Mouse (Mus musculus) embryonic facial prominence, embryonic 11.5 days (tissue): ENCODE data around the gene Leo1. TPM values are rescaled to one million over a fixed set of nuclear protein-coding genes. Genes with fewer than 3 reads are reported as not detected.

Experiments used
- ATAC-seq: fragments of 200-750 bp; cut with Nextera tagmentation; replicated peaks from 2 replicates; pipeline ENCODE4 v1.8.0; 2017; ENCODE audit warnings: low read depth; ENCODE audit not compliant: insufficient number of reproducible peaks, low FRiP score, low TSS enrichment
- DNase-seq: peaks from one replicate; pipeline ENCODE4 v3.0.0-alpha.2; 2015; ENCODE audit warnings: low spot score
- H3K27ac ChIP-seq: fragments of 300-500 bp; sonication (generic); replicated peaks from 2 replicates; pipeline ENCODE4 v1.5.1; 2014; ENCODE audit warnings: mild to moderate bottlenecking, low read depth, low read length, control low read depth
- H3K27me3 ChIP-seq: fragments of 300-500 bp; sonication (generic); 2 replicates; pipeline ENCODE4 v1.6.1; 2014; ENCODE audit warnings: mild to moderate bottlenecking, low read length, moderate library complexity, mixed read lengths; ENCODE audit not compliant: control insufficient read depth, insufficient read depth
- H3K36me3 ChIP-seq: fragments of 300-500 bp; sonication (generic); replicated peaks from 2 replicates; pipeline ENCODE4 v1.6.1; 2014; ENCODE audit warnings: low read depth, mild to moderate bottlenecking, low read length, moderate library complexity, mixed read lengths; ENCODE audit not compliant: control insufficient read depth, insufficient read depth
- H3K4me1 ChIP-seq: fragments of 300-500 bp; sonication (generic); 2 replicates; pipeline ENCODE4 v1.6.1; 2014; ENCODE audit warnings: low read length, mixed read lengths; ENCODE audit not compliant: control insufficient read depth, insufficient read depth
- H3K4me2 ChIP-seq: fragments of 300-500 bp; sonication (generic); 2 replicates; pipeline ENCODE4 v1.6.1; 2014; ENCODE audit warnings: low read depth, mild to moderate bottlenecking, control low read depth, low read length, moderate library complexity
- H3K4me3 ChIP-seq: fragments of 300-500 bp; sonication (generic); 2 replicates; pipeline ENCODE4 v1.5.1; 2014; ENCODE audit warnings: low read depth, low read length, control low read depth
- H3K9ac ChIP-seq: fragments of 300-500 bp; sonication (generic); replicated peaks from 2 replicates; pipeline ENCODE4 v1.6.1; 2014; ENCODE audit warnings: mild to moderate bottlenecking, control low read depth, low read length
- H3K9me3 ChIP-seq: fragments of 300-500 bp; sonication (generic); replicated peaks from 2 replicates; pipeline ENCODE4 v1.6.1; 2016; ENCODE audit warnings: mild to moderate bottlenecking, low read length, inconsistent platforms, mixed read lengths; ENCODE audit not compliant: control insufficient read depth
- WGBS: fragments of 180-500 bp; shearing (Covaris S2); extraction: QIAGEN DNeasy Blood & Tissue Kit; methylation state at CpG from one replicate; pipeline ENCODE4 v1.1.7; 2014; 5-methylcytosine and 5-hydroxymethylcytosine counted together
- polyA plus RNA-seq: library from polyadenylated mRNA; unstranded; fragments of >200 nt; fragmentation: Nextera tagmentation; extraction: Ambion mirVana; gene quantifications from 2 replicates; pipeline ENCODE4 v1.2.1, GENCODE M21; 2014

The Leo1 gene
- polyA plus RNA-seq, 1 experiment from 2014 or later: 50.7 TPM

GRCm38 (mm10) chr9:75413206-75413605, 28.1 kb upstream of the Leo1 start:
- H3K9ac ChIP-seq: no peak overlapping the region
- H3K27ac ChIP-seq: no peak overlapping the region
- H3K9me3 ChIP-seq: no peaks in the 10 kb centered on the region
- 78% methylated on average over 5 of the region's 5 CpGs for WGBS
- H3K27me3 ChIP-seq: no peaks in the 10 kb centered on the region
- H3K4me3 ChIP-seq: no peak overlapping the region
- H3K4me2 ChIP-seq: no peak overlapping the region
- DNase-seq (no peak), ATAC-seq (no peak)
- H3K36me3 ChIP-seq: no peaks in the 10 kb centered on the region
- no peaks in the 10 kb centered on the region; the same call in 1 of the 2 replicates for H3K4me1 ChIP-seq

- Histone ChIP-seq H3K36me3 (no peaks in the 10 kb centered on the region), H3K27ac (no peak overlapping the region), H3K9me3 (no peaks in the 10 kb centered on the region), H3K4me1 (no peaks in the 10 kb centered on the region; the same call in 1 of the 2 replicates), H3K9ac (no peak overlapping the region), H3K4me3 (no peak overlapping the region), H3K27me3 (no peaks in the 10 kb centered on the region), H3K4me2 (no peak overlapping the region)
- DNase-seq (no peak), ATAC-seq (no peak)
- WGBS: 31% methylated on average over 5 of the region's 5 CpGs
Measured at GRCm38 (mm10) chr9:75414204-75414603, 27.1 kb upstream of the Leo1 start.

GRCm38 (mm10) chr9:75422251-75422691, 19.1 kb upstream of the Leo1 start:
- H3K4me2 ChIP-seq: no peak overlapping the region
- ATAC-seq: no peak

GRCm38 (mm10) chr9:75423683-75424082, 17.6 kb upstream of the Leo1 start:
- DNase-seq (no peak), ATAC-seq (no peak)
- H3K36me3 ChIP-seq: no peaks in the 10 kb centered on the region
- no peak overlapping the region for H3K4me2 ChIP-seq
- no peak overlapping the region for H3K27ac ChIP-seq
- no peaks in the 10 kb centered on the region for H3K27me3 ChIP-seq
- no peaks in the 10 kb centered on the region for H3K9me3 ChIP-seq
- H3K9ac ChIP-seq: no peak overlapping the region
- 60% methylated on average over 5 of the region's 5 CpGs for WGBS
- no peaks in the 10 kb centered on the region for H3K4me1 ChIP-seq
- no peak overlapping the region for H3K4me3 ChIP-seq

More at GRCm38 (mm10) chr9:75422251-75422691, 19.1 kb upstream of the Leo1 start:
- 83% methylated on average over 3 of the region's 3 CpGs for WGBS
- Histone ChIP-seq H3K9ac (no peak overlapping the region), H3K4me1 (no peaks in the 10 kb centered on the region), H3K27ac (no peak overlapping the region), H3K4me3 (no peak overlapping the region), H3K9me3 (no peaks in the 10 kb centered on the region), H3K36me3 (no peaks in the 10 kb centered on the region), H3K27me3 (no peaks in the 10 kb centered on the region)
- DNase-seq: no peak

- Histone ChIP-seq H3K4me2 (no peak overlapping the region), H3K4me1 (no peaks in the 10 kb centered on the region), H3K9ac (no peak overlapping the region), H3K4me3 (no peak overlapping the region), H3K36me3 (no peaks in the 10 kb centered on the region), H3K27me3 (no peaks in the 10 kb centered on the region), H3K9me3 (no peaks in the 10 kb centered on the region), H3K27ac (no peak overlapping the region)
- 65% methylated on average over 6 of the region's 6 CpGs for WGBS
- DNase-seq: no peak
- no peak for ATAC-seq
Measured at GRCm38 (mm10) chr9:75424358-75425150, 16.8 kb upstream of the Leo1 start.

- Histone ChIP-seq H3K4me3 (no peak overlapping the region), H3K27ac (no peak overlapping the region), H3K9me3 (no peaks in the 10 kb centered on the region), H3K4me2 (no peak overlapping the region), H3K36me3 (no peaks in the 10 kb centered on the region), H3K4me1 (no peaks in the 10 kb centered on the region), H3K9ac (no peak overlapping the region), H3K27me3 (no peaks in the 10 kb centered on the region)
- WGBS: 84% methylated on average over 7 of the region's 7 CpGs
- ATAC-seq: no peak
- no peak for DNase-seq
Measured at GRCm38 (mm10) chr9:75425796-75426391, 15.4 kb upstream of the Leo1 start.

GRCm38 (mm10) chr9:75427366-75428273, 13.7 kb upstream of the Leo1 start:
- Histone ChIP-seq H3K4me1 (no peaks in the 10 kb centered on the region), H3K4me2 (no peak overlapping the region), H3K27me3 (no peaks in the 10 kb centered on the region), H3K36me3 (no peaks in the 10 kb centered on the region), H3K9me3 (no peaks in the 10 kb centered on the region), H3K9ac (no peak overlapping the region), H3K4me3 (no peak overlapping the region), H3K27ac (no peak overlapping the region)
- DNase-seq (no peak), ATAC-seq (no peak)
- 83% methylated on average over 9 of the region's 9 CpGs for WGBS
